Mouse (Mus musculus) C2C12 (cell line): ENCODE results near the gene Eif3d. TPM values are rescaled to one million over a fixed set of nuclear protein-coding genes. Genes with fewer than 3 reads are reported as not detected.

Source experiments
- H3K27me3 ChIP-seq: one replicate; pipeline ENCODE4 v1.6.1; 2011; ENCODE audit not compliant: control insufficient read depth, insufficient read depth, insufficient read length
- H3K36me3 ChIP-seq: one replicate; pipeline ENCODE4 v1.6.1; 2011; ENCODE audit not compliant: control insufficient read depth, insufficient read depth
- H3K4me3 ChIP-seq: one replicate; pipeline ENCODE4 v1.5.1; 2011; ENCODE audit warnings: mild to moderate bottlenecking, control low read depth; ENCODE audit not compliant: poor library complexity, insufficient read depth, severe bottlenecking
- H3K79me2 ChIP-seq: one replicate; pipeline ENCODE4 v1.6.1; 2011; ENCODE audit not compliant: control insufficient read depth, insufficient read depth
- H3K79me3 ChIP-seq: one replicate; pipeline ENCODE4 v1.6.1; 2011; ENCODE audit warnings: low read depth, control low read depth
- H3ac ChIP-seq: one replicate; pipeline ENCODE3; 2011; ENCODE audit warnings: low read depth; ENCODE audit not compliant: control insufficient read depth, insufficient read length
- CEBPB ChIP-seq: IDR thresholded peaks from one replicate; pipeline ENCODE4 v1.6.1; 2011; ENCODE audit warnings: low read depth, mild to moderate bottlenecking, control low read depth, moderate library complexity
- CTCF ChIP-seq: IDR thresholded peaks from one replicate; pipeline ENCODE4 v1.5.1; 2011; ENCODE audit not compliant: control insufficient read depth, insufficient read depth, insufficient read length
- FOSL1 ChIP-seq: IDR thresholded peaks from one replicate; pipeline ENCODE4 v1.8.0; 2011; ENCODE audit warnings: mild to moderate bottlenecking, low read length; ENCODE audit not compliant: poor library complexity, insufficient read depth, severe bottlenecking
- MAX ChIP-seq: IDR thresholded peaks from one replicate; pipeline ENCODE4 v1.6.1; 2011; ENCODE audit warnings: mild to moderate bottlenecking, control low read depth
- MYOD1 ChIP-seq: IDR thresholded peaks from one replicate; pipeline ENCODE4 v1.6.1; 2011; ENCODE audit warnings: low read depth; ENCODE audit not compliant: control insufficient read depth, insufficient read length
- MYOG ChIP-seq: IDR thresholded peaks from one replicate; pipeline ENCODE4 v1.6.1; 2011; ENCODE audit not compliant: control insufficient read depth, insufficient read length; ENCODE audit errors: extremely low read depth
- USF1 ChIP-seq: IDR thresholded peaks from one replicate; pipeline ENCODE4 v1.6.1; 2011; ENCODE audit warnings: low read depth, mild to moderate bottlenecking, control low read depth, moderate library complexity
- polyA plus RNA-seq: library from polyadenylated mRNA; unstranded; fragments of >200 nt; fragmentation: generic; extraction: Trizol; gene quantifications from one replicate; pipeline ENCODE4 v1.2.1, GENCODE M21; 2012; ENCODE audit warnings: missing spikeins

Gene Eif3d
- polyA plus RNA-seq, 1 experiment = 428 TPM

DNA sequence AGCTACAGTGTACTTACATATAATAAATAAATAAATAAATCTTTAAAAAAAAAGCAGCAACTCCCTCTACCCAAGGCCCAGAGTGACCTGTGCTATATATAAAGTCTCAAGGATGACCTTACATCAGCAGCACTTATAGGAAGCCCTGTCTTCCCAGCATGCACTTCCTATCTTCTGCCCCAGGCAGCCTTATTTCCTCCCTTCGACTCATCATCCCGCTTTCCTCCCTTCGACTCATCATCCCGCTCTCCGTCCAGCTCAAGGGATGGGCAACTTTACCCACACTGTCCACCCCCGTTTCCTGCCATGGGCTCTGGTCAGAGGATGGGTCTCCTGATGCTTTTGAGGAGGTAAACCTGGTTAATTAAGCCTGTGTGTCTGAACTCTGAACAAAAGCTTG lies 49.0 kb downstream of the Eif3d start:
- no peak overlapping the region for H3K4me3 ChIP-seq
- no peaks in the 10 kb centered on the region for H3K27me3 ChIP-seq
- H3K79me2 ChIP-seq = peaks cover 95% of the 10 kb centered on the region
- TF ChIP-seq CTCF (no peak), MYOG (no peak), USF1 (no peak), FOSL1 (no peak), MAX (no peak), MYOD1 (no peak), CEBPB (no peak)
- H3K79me3 ChIP-seq = peaks cover 29% of the 10 kb centered on the region
- no peak overlapping the region for H3ac ChIP-seq
- peaks cover 90% of the 10 kb centered on the region for H3K36me3 ChIP-seq

DNA sequence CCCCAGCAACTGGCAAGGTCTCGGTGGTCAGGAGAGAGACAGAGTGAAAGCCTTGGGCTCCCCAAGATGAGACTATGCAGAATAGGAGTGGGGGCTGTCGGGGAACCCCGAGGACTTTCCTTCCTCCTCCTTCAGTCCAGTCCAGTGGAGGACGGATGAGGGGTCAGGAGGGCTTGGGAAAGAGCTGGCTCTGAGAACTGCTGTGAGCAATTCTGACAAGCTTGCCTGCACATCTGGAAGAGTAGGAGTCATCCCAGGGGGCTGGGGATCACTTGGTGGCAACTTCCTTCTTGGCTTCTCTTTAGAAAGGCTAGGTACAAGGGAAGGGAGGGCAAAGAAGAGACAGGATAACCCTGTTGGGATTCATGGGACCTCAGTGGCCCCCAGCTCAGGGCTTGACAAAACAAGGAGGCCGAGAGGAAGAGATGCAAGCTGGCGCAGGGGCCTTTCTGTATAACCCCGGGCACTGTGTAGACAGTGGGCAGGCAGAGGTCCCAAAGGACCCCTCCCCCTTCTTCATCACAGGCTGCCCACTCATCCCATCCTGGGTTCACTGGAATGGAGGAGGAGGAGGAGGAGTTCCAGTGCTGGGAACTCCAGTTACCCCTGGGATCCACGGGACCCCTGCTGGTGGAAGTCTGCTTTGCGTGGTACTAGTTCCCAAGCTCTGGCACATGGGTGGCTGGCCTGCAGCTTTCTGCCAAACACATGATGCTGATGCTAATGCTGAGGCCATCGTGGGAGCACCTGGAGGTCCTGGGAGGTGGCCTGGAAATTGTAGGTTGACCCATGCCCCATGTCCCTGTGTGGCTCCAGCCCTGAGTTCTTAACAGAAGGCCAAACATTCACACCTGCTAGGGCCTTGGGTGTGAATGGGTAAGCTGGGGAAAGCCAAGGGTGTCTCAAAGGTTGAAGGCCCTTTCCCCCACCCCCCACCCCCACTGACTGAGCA lies 49.8 kb downstream of the Eif3d start:
- H3K79me3 ChIP-seq = peaks cover 32% of the 10 kb centered on the region
- H3K36me3 ChIP-seq = peaks cover 90% of the 10 kb centered on the region
- TF ChIP-seq MYOG (no peak), CTCF (peak; percentile 71)
- no peak overlapping the region for H3ac ChIP-seq
- no peak overlapping the region for H3K4me3 ChIP-seq
- H3K79me2 ChIP-seq = peaks cover 95% of the 10 kb centered on the region
- H3K27me3 ChIP-seq = no peaks in the 10 kb centered on the region

GRCm38 (mm10) chr15:77919441-77919840 lies 51.2 kb downstream of the Eif3d start:
- Histone ChIP-seq H3K27me3 (no peaks in the 10 kb centered on the region), H3ac (no peak overlapping the region), H3K4me3 (no peak overlapping the region), H3K79me3 (peaks cover 30% of the 10 kb centered on the region), H3K79me2 (peaks cover 88% of the 10 kb centered on the region), H3K36me3 (peaks cover 95% of the 10 kb centered on the region)
- TF ChIP-seq MYOG (no peak), MYOD1 (no peak), USF1 (no peak), FOSL1 (no peak), MAX (no peak), CEBPB (no peak), CTCF (no peak)

DNA sequence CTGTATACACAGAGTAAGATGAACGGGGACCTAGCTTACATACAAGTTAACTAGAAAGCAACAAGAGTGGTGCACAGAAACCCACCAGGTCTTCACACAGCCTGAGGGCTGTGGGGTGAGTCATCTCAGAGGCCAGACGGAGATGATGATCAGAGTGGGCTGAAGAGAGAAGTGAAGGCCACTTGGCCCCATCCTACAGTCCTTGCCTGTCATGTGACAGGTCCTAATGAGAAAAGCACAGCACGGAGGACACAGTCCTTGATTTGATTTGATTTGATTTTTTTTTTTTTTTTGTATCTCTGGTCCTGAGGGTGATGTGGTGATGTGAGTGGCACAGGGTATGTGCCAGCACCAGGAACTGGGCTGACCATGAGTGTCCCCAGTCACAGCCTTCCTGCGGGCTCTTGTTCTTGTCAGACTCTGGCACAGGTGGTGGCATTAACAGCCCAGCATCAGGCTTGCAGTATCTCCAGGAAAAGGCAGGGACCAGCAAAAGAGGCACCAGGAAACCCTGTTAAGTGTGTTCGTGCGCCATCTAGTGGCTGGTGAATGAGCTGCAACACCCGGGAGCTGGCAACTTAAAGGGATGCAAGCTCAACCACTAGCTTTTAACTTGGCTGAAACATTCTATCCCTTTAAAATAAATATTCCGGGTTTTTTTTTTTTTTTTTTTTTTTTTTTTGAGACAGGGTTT lies 53.6 kb downstream of the Eif3d start:
- Histone ChIP-seq H3ac (no peak overlapping the region), H3K79me2 (peaks cover 69% of the 10 kb centered on the region), H3K36me3 (peaks cover 83% of the 10 kb centered on the region), H3K79me3 (peaks cover 24% of the 10 kb centered on the region), H3K4me3 (no peak overlapping the region), H3K27me3 (no peaks in the 10 kb centered on the region)
- TF ChIP-seq MYOD1 (no peak), CTCF (peak; percentile 94), USF1 (peak; percentile 69), CEBPB (no peak)

DNA sequence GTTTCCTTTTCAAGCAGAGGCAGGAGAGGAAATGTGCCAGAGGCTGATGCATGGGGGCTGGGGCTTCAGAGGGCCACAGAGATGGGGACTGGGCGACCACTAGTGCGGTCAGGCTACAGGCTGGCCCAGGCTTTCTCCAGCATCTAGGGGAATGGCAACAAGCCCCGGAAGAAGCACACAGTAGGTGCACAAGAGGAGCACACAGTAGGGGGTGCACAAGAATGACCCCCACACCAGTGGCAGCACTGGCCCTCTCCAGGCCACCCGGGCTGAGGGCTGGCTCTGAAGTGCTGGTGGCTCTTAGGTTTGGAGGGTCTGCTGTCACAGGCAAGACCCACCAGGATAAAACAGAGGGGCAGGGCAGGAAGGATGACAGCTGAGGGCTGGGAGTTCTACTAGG lies 55.3 kb downstream of the Eif3d start:
- no peak overlapping the region for H3K4me3 ChIP-seq
- H3K27me3 ChIP-seq = no peaks in the 10 kb centered on the region
- TF ChIP-seq CEBPB (no peak), USF1 (no peak)
- peaks cover 56% of the 10 kb centered on the region for H3K79me2 ChIP-seq
- H3K79me3 ChIP-seq = peaks cover 20% of the 10 kb centered on the region
- no peak overlapping the region for H3ac ChIP-seq
- peaks cover 68% of the 10 kb centered on the region for H3K36me3 ChIP-seq

DNA sequence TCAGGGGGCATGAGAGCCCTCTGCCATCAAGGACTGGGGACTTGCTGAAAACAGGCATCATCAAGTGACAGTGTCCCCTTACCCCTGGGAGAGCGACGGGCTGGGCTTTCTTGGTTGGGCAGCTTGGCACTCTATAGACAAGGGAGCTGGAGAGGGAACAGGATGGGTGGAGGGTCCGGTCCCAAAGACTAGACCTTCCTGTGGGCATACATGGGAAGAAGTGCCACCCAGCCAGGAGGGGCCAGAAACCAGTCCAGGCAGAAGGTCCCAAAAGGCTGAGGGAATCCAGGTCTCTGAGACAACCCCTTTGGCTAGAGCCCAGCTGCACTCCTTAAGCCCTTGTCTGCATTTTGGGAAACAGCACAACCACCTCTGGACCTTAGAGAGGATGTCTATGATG lies 56.1 kb downstream of the Eif3d start:
- H3ac ChIP-seq = no peak overlapping the region
- peaks cover 60% of the 10 kb centered on the region for H3K36me3 ChIP-seq
- no peaks in the 10 kb centered on the region for H3K27me3 ChIP-seq
- peaks cover 16% of the 10 kb centered on the region for H3K79me3 ChIP-seq
- H3K79me2 ChIP-seq = peaks cover 48% of the 10 kb centered on the region
- no peak overlapping the region for H3K4me3 ChIP-seq
- no peak for TF ChIP-seq USF1
- no peak for TF ChIP-seq CEBPB
- no peak for TF ChIP-seq MYOD1
- no peak for TF ChIP-seq FOSL1
- no peak for TF ChIP-seq CTCF
- TF ChIP-seq MYOG = no peak
- no peak for TF ChIP-seq MAX
